Mouse (Mus musculus) lung, embryonic 16.5 days (tissue): Measurements from ENCODE around the gene Arrdc4. TPM values are rescaled to one million over a fixed set of nuclear protein-coding genes. Genes with fewer than 3 reads are reported as not detected.

Experiments used
- ATAC-seq: fragments of 200-750 bp; cut with Nextera tagmentation; 2 replicates; pipeline ENCODE4 v1.8.0; 2017; ENCODE audit warnings: low read depth, mild to moderate bottlenecking, moderate library complexity
- H3K27ac ChIP-seq: fragments of 300-500 bp; sonication (generic); 2 replicates; pipeline ENCODE4 v1.5.1; 2014; ENCODE audit warnings: mild to moderate bottlenecking, control low read depth, low read length
- H3K27me3 ChIP-seq: fragments of 300-500 bp; sonication (generic); 2 replicates; pipeline ENCODE4 v1.6.1; 2014; ENCODE audit warnings: low read depth, low read length, mixed read lengths; ENCODE audit not compliant: control insufficient read depth, insufficient read depth
- H3K36me3 ChIP-seq: fragments of 300-500 bp; sonication (generic); 2 replicates; pipeline ENCODE4 v1.6.1; 2014; ENCODE audit warnings: low read length; ENCODE audit not compliant: control insufficient read depth, insufficient read depth
- H3K4me1 ChIP-seq: fragments of 300-500 bp; sonication (generic); replicated peaks from 2 replicates; pipeline ENCODE4 v1.6.1; 2014; ENCODE audit warnings: low read length, mixed read lengths; ENCODE audit not compliant: control insufficient read depth, insufficient read depth
- H3K4me2 ChIP-seq: fragments of 300-500 bp; sonication (generic); 2 replicates; pipeline ENCODE4 v1.6.1; 2014; ENCODE audit warnings: low read depth, low read length, control low read depth
- H3K4me3 ChIP-seq: fragments of 300-500 bp; sonication (generic); 2 replicates; pipeline ENCODE4 v1.5.1; 2014; ENCODE audit warnings: mild to moderate bottlenecking, low read length, control low read depth
- H3K9ac ChIP-seq: fragments of 300-500 bp; sonication (generic); 2 replicates; pipeline ENCODE4 v1.6.1; 2014; ENCODE audit warnings: low read length, control low read depth
- H3K9me3 ChIP-seq: fragments of 300-500 bp; sonication (generic); 2 replicates; pipeline ENCODE4 v1.6.1; 2016; ENCODE audit warnings: low read length; ENCODE audit not compliant: control insufficient read depth
- WGBS: fragments of 180-500 bp; shearing (Covaris S2); extraction: QIAGEN DNeasy Blood & Tissue Kit; methylation state at CpG from one replicate; pipeline ENCODE4 v1.1.7; 2014; 5-methylcytosine and 5-hydroxymethylcytosine counted together
- polyA plus RNA-seq: library from polyadenylated mRNA; unstranded; fragments of >200 nt; fragmentation: Nextera tagmentation; extraction: Ambion mirVana; gene quantifications from 2 replicates; pipeline ENCODE4 v1.2.1, GENCODE M21; 2015

The Arrdc4 gene
- polyA plus RNA-seq, 1 experiment from 2014 or later = 18.2 TPM

GRCm38 (mm10) chr7:68717498-68717897, 31.5 kb downstream of the Arrdc4 start:
- Histone ChIP-seq H3K4me2 (peak overlapping the region; percentile 44), H3K4me1 (peaks cover 17% of the 10 kb centered on the region), H3K27ac (peak overlapping the region; percentile 27; the same call in 1 of the 2 replicates), H3K27me3 (no peaks in the 10 kb centered on the region), H3K9ac (no peak overlapping the region), H3K9me3 (no peaks in the 10 kb centered on the region), H3K36me3 (no peaks in the 10 kb centered on the region), H3K4me3 (0 out of 2 replicates have a peak overlapping the region, but pooled peaks have one; percentile 27)
- WGBS = 9% methylated on average over 10 of the region's 10 CpGs
- ATAC-seq = peak; percentile 76

DNA sequence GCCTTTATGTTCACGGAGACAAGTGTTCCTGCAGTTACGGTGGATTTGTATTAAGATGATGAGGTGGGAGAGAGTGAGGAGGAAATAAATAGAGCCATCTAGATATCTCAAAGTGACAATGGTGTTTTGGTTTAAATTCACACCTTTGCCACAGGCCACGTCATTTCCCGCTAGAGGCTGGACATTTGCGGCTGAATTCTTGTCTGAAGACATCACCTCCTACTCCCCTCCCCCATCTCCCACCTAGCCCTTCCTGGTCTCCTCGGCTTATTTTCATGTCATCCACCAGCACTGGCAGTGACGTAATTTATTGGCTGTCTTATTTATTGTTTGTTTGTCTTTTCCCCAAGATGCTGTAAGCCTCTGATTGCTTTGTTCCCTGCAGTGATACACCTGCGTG, 32.1 kb downstream of the Arrdc4 start:
- no peaks in the 10 kb centered on the region for H3K9me3 ChIP-seq
- no peak overlapping the region for H3K4me3 ChIP-seq
- peaks cover 18% of the 10 kb centered on the region for H3K4me1 ChIP-seq
- H3K27ac ChIP-seq = no peak overlapping the region
- H3K36me3 ChIP-seq = no peaks in the 10 kb centered on the region
- no peak for ATAC-seq
- no peaks in the 10 kb centered on the region for H3K27me3 ChIP-seq
- H3K4me2 ChIP-seq = no peak overlapping the region
- WGBS = 39% methylated on average over 8 of the region's 8 CpGs
- H3K9ac ChIP-seq = no peak overlapping the region

DNA sequence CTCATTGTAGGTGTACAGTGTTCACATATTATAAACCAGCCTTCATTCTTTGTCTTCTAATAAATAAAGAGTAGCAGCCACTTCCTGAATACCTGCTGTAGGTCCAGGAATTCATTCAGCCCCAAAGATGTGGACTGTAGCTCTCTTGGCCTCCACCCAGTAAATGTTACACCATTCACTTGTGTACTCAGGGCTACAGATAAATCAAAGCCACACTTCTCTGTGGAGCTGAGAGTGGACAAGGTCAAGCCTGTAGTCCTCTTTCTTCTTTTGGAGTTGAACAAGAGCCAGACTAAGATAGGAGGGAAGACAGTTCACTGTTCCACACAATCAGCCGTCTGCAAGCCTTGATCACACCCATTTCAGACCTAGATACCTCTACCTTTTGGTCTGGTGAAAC, 36.1 kb downstream of the Arrdc4 start:
- no peak overlapping the region for H3K4me3 ChIP-seq
- H3K9ac ChIP-seq = no peak overlapping the region
- no peaks in the 10 kb centered on the region for H3K36me3 ChIP-seq
- H3K27me3 ChIP-seq = no peaks in the 10 kb centered on the region
- H3K9me3 ChIP-seq = no peaks in the 10 kb centered on the region
- no peak overlapping the region for H3K27ac ChIP-seq
- WGBS = 54% methylated on average over 1 of the region's 1 CpGs
- no peak overlapping the region for H3K4me2 ChIP-seq
- peaks cover 16% of the 10 kb centered on the region for H3K4me1 ChIP-seq
- ATAC-seq = peak; percentile 65

- H3K27me3 ChIP-seq = no peaks in the 10 kb centered on the region
- no peak overlapping the region for H3K9ac ChIP-seq
- WGBS = 58% methylated on average over 3 of the region's 3 CpGs
- no peak overlapping the region for H3K4me2 ChIP-seq
- H3K9me3 ChIP-seq = no peaks in the 10 kb centered on the region
- H3K27ac ChIP-seq = no peak overlapping the region
- H3K4me3 ChIP-seq = no peak overlapping the region
- H3K4me1 ChIP-seq = peaks cover 11% of the 10 kb centered on the region
- ATAC-seq = no peak
- no peaks in the 10 kb centered on the region for H3K36me3 ChIP-seq
Observed at GRCm38 (mm10) chr7:68712425-68712824, 36.6 kb downstream of the Arrdc4 start.

DNA sequence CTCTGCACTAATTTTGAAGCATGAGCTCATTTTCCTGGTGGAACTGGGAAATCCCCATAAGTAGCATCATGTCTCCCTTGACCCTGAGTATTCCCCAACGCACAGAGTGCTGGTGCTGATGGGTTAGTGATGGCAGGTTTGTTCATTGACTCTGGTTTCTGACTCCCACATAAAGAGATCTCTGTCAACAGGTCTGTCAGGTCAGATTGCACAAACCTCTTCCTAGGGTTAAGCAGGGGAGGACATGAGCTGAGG, 39.8 kb downstream of the Arrdc4 start:
- WGBS = 53% methylated on average over 1 of the region's 1 CpGs
- H3K4me1 ChIP-seq = peaks cover 8% of the 10 kb centered on the region
- no peak overlapping the region for H3K4me2 ChIP-seq
- no peaks in the 10 kb centered on the region for H3K27me3 ChIP-seq
- H3K36me3 ChIP-seq = no peaks in the 10 kb centered on the region
- no peak overlapping the region for H3K27ac ChIP-seq
- H3K9me3 ChIP-seq = no peaks in the 10 kb centered on the region
- H3K9ac ChIP-seq = no peak overlapping the region
- no peak overlapping the region for H3K4me3 ChIP-seq
- ATAC-seq = no peak

DNA sequence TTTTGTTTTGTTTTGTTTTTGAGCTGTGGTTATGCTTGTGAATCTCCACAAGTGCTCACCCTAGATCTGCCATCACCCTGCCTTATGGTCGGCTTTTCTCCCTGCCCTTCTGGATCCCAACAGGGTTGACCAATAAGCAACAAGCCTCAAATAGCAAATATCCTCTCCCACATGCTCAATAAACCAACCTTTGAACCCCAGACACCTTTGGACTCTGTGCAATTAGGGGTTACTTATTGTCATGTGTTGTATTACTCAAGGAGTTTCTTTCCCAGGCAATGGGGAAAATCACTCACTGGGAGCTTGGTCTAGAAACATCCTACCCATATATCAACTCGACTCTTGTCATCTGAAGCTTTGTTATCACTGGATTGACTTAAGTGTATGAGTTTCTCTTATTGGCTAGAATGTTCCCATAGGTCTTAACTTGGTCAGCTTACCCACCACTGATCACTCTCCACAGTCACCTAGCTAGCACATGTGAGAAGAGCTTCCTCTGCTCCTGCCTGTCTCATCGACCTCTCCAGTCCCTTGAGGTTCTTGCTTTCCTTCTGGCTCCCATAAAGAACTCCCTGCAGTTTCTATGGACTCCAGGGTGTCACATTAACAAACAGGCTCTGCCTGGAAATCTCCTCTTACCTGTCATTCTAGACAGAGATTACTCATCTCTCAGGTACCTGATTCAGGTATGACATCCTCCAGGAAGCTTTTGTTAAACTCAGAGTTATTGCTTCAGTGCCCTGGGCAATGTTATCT, 40.3 kb downstream of the Arrdc4 start:
- Histone ChIP-seq H3K27ac (no peak overlapping the region), H3K27me3 (no peaks in the 10 kb centered on the region), H3K36me3 (no peaks in the 10 kb centered on the region), H3K9me3 (no peaks in the 10 kb centered on the region), H3K4me3 (no peak overlapping the region), H3K9ac (no peak overlapping the region), H3K4me2 (no peak overlapping the region), H3K4me1 (peaks cover 8% of the 10 kb centered on the region)
- WGBS = 73% methylated on average over 3 of the region's 3 CpGs
- ATAC-seq = no peak

- H3K27ac ChIP-seq = no peak overlapping the region
- H3K9me3 ChIP-seq = no peaks in the 10 kb centered on the region
- H3K36me3 ChIP-seq = no peaks in the 10 kb centered on the region
- H3K4me3 ChIP-seq = no peak overlapping the region
- no peak for ATAC-seq
- H3K4me2 ChIP-seq = no peak overlapping the region
- no peaks in the 10 kb centered on the region for H3K4me1 ChIP-seq
- no peaks in the 10 kb centered on the region for H3K27me3 ChIP-seq
- WGBS = 87% methylated on average over 7 of the region's 7 CpGs
- H3K9ac ChIP-seq = no peak overlapping the region
Observed at GRCm38 (mm10) chr7:68705162-68705561, 43.9 kb downstream of the Arrdc4 start.

DNA sequence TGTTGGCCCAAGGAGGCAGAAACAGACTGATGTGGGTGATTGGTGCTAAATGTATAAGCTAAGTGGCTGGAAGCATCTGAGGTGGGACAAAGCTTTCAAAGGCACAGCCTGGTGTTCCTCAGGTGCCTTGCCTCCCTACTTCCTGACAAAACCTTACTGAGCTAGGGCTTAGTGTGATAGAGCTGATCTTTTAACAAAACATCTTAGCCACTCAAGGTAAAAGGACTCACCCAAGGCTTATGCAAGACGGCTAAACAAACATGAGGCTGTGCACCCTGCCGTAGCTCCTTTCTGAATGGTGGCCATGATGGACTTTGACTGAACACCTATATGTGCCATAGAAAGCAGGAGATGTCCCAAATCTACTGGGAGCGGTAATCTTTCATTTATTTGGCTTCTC, 51.7 kb downstream of the Arrdc4 start:
- ATAC-seq = no peak; the same call in 1 of the 2 replicates
- H3K27me3 ChIP-seq = no peaks in the 10 kb centered on the region
- H3K9ac ChIP-seq = no peak overlapping the region
- H3K36me3 ChIP-seq = no peaks in the 10 kb centered on the region
- 66% methylated on average over 3 of the region's 3 CpGs for whole genome bisulfite sequencing
- no peak overlapping the region for H3K4me2 ChIP-seq
- peak overlapping the region; percentile 64 for H3K27ac ChIP-seq
- H3K9me3 ChIP-seq = no peaks in the 10 kb centered on the region
- no peak overlapping the region for H3K4me3 ChIP-seq
- peaks cover 3% of the 10 kb centered on the region; the same call in 1 of the 2 replicates for H3K4me1 ChIP-seq

DNA sequence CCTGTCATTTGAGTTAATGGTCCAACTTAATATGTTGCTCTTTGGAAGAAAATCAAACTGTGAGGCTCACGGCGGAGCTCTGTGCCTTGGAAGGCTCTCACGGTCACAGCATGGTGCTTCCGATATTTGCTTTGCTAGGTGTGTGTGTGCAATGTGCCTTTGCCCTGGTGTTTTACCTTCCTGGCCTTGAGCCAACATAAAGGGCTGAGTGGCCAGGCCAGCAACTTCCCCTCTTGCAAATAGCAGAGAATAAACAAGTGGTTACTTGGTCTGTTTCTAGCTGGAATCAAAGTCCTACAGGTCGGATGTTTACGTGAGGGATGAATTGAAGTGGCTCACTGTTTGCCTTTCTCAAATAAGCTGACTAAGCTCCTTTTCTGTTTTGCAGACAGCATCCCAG, 52.1 kb downstream of the Arrdc4 start:
- Histone ChIP-seq H3K27ac (peak overlapping the region; percentile 64), H3K27me3 (no peaks in the 10 kb centered on the region), H3K4me1 (peaks cover 3% of the 10 kb centered on the region; the same call in 1 of the 2 replicates), H3K4me3 (no peak overlapping the region), H3K36me3 (no peaks in the 10 kb centered on the region), H3K4me2 (no peak overlapping the region), H3K9ac (no peak overlapping the region), H3K9me3 (no peaks in the 10 kb centered on the region)
- 40% methylated on average over 6 of the region's 6 CpGs for WGBS
- peak; percentile 91 for ATAC-seq

DNA sequence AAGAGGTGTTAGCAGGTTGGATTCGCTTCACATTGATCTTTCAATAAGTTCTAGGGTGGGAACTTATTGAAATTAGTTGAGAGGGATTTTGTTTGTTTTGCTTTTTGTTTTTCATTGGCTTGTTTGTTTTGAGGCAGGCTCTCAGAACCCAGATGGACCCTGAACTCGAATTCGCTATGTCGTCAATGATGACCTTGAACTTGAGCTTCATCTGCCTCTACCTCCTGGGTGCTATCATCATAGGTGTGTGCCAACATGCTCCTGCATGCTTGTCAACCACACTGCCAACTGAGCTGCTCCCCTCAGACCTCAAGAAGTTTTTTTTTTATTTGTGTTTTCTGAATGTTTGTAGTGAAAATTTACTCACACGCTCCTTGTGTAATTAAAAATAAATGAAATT, 52.6 kb downstream of the Arrdc4 start:
- Histone ChIP-seq H3K4me3 (no peak overlapping the region), H3K4me2 (no peak overlapping the region), H3K9me3 (no peaks in the 10 kb centered on the region), H3K4me1 (peaks cover 3% of the 10 kb centered on the region; the same call in 1 of the 2 replicates), H3K9ac (no peak overlapping the region), H3K36me3 (no peaks in the 10 kb centered on the region), H3K27me3 (no peaks in the 10 kb centered on the region), H3K27ac (no peak overlapping the region)
- whole genome bisulfite sequencing = 55% methylated on average over 5 of the region's 5 CpGs
- ATAC-seq = no peak
